19 mouse cellular contexts compared by ENCODE assay signal in genomic region chr9:108925897-108926296, GRCm38 (mm10). TPM values are rescaled to one million over a fixed set of nuclear protein-coding genes. Genes with fewer than 3 reads are reported as not detected.
DNase-seq lines count a peak whose midpoint lies in the region; ATAC-seq and TF ChIP-seq lines count a peak whose summit lies in the region.
"Had no signal": no experiment of that assay in that cellular context is flagged by ENCODE, and none has a peak within 500 bp of the region (broad histone marks: within the 10 kb centered on the region; RNA-seq: fewer than 3 reads in every experiment).

No protein-coding gene starts in this region.

- no peak for TF ChIP-seq POLR2A in kidney, adult 2 months (IDR thresholded peaks at IDR 0.05; ENCODE audit: low read depth, low read length)

- no peaks in the 10 kb centered on the region for H3K27me3 ChIP-seq in kidney, adult 2 months (replicated peaks; ENCODE audit: control insufficient read depth, insufficient read depth, low read length)
- H3K27me3 ChIP-seq in intestine, embryonic 16.5 days (replicated peaks; ENCODE audit: control insufficient read depth, insufficient read depth, low read length): no peaks in the 10 kb centered on the region
- H3K27me3 ChIP-seq: embryonic facial prominence, embryonic 12.5 days had no signal

- no peaks in the 10 kb centered on the region for H3K9me3 ChIP-seq in intestine, embryonic 16.5 days (ENCODE audit: control insufficient read depth, low read length)
- H3K9me3 ChIP-seq: embryonic facial prominence, embryonic 12.5 days had no signal

- H3K4me3 ChIP-seq in kidney, adult 2 months (ENCODE audit: insufficient read depth, low read depth, low read length): no peak overlapping the region
- no peak overlapping the region for H3K4me3 ChIP-seq in intestine, embryonic 16.5 days (ENCODE audit: low read length)
- H3K4me3 ChIP-seq: embryonic facial prominence, embryonic 12.5 days; erythroblast, embryonic 14.5 days had no signal

- WGBS in kidney, adult 2 months: 49% methylated on average over 8 of the region's 8 CpGs
- WGBS in intestine, embryonic 16.5 days: 43% methylated on average over 8 of the region's 8 CpGs

- peak; percentile 73 for DNase-seq in kidney, adult 2 months
- no peak for DNase-seq in kidney, postnatal 4 days
- DNase-seq in 416B (ENCODE audit: low read depth) (peak; percentile 75), adipocyte (ENCODE audit: low spot score) (peak; percentile 21)
- DNase-seq in lung, postnatal 36 days: no peak
- no peak for DNase-seq in layer of hippocampus, adult 9-10 months (ENCODE audit: low spot score)
- DNase-seq: cerebellum, adult 9-10 months; gastrocnemius, postnatal 14 days; lung, adult 18-20 months; lung, postnatal 14 days had no signal

- H3K27ac ChIP-seq in kidney, adult 2 months (ENCODE audit: insufficient read depth, low read depth, low read length): no peak overlapping the region
- H3K27ac ChIP-seq in intestine, embryonic 16.5 days (ENCODE audit: low read length): no peak overlapping the region
- H3K27ac ChIP-seq: embryonic facial prominence, embryonic 12.5 days; stomach, postnatal 0 days had no signal

- no peaks in the 10 kb centered on the region for H3K4me1 ChIP-seq in kidney, adult 2 months (ENCODE audit: control insufficient read depth, insufficient read depth, low read length)
- H3K4me1 ChIP-seq in intestine, embryonic 16.5 days (ENCODE audit: control insufficient read depth, insufficient read depth, low read length): no peaks in the 10 kb centered on the region
- H3K4me1 ChIP-seq: embryonic facial prominence, embryonic 12.5 days had no signal

- no peak for TF ChIP-seq CTCF in kidney, adult 2 months (conservative IDR thresholded peaks at IDR 0.05; ENCODE audit: insufficient read depth, insufficient read length, low read depth, low read length)

- ATAC-seq in intestine, embryonic 16.5 days: peak; percentile 91
- ATAC-seq: forebrain, embryonic 14.5 days; midbrain, embryonic 16.5 days had no signal

- H3K9ac ChIP-seq in intestine, embryonic 16.5 days (ENCODE audit: low read depth, low read length): no peak overlapping the region
- H3K9ac ChIP-seq: embryonic facial prominence, embryonic 12.5 days had no signal

- H3K4me2 ChIP-seq in intestine, embryonic 16.5 days (ENCODE audit: low read depth, low read length): no peak overlapping the region
- H3K4me2 ChIP-seq: embryonic facial prominence, embryonic 12.5 days had no signal

- no peaks in the 10 kb centered on the region for H3K36me3 ChIP-seq in kidney, adult 2 months (ENCODE audit: control insufficient read depth, insufficient read depth, low read length)
- no peaks in the 10 kb centered on the region for H3K36me3 ChIP-seq in intestine, embryonic 16.5 days (ENCODE audit: control insufficient read depth, insufficient read depth, low read length)
- H3K36me3 ChIP-seq: embryonic facial prominence, embryonic 12.5 days had no signal

RNA-seq across cellular contexts. Expression of gene Uqcrc1, which starts 10.5 kb away (rescaled TPM):
- polyA plus RNA-seq in kidney, adult 2 months (2012; rRNA removed): 1,190 and 1,260 TPM in 2 replicates
- 730 and 748 TPM in 2 replicates for polyA plus RNA-seq in intestine, embryonic 16.5 days (2015; fragmentation: Nextera tagmentation; extraction: Ambion mirVana)

RNA-seq across cellular contexts. Expression of gene Tmem89, which starts 11.5 kb away (rescaled TPM):
- 0.08 TPM in 1 of 2 replicates, not detected in the other for polyA plus RNA-seq in kidney, adult 2 months (2012; rRNA removed)
- polyA plus RNA-seq in intestine, embryonic 16.5 days (2015; fragmentation: Nextera tagmentation; extraction: Ambion mirVana): 0.18 TPM in 1 of 2 replicates, not detected in the other
- polyA plus RNA-seq: embryonic facial prominence, embryonic 12.5 days; erythroblast, embryonic 14.5 days; forebrain, embryonic 14.5 days; heart, postnatal 0 days; midbrain, embryonic 16.5 days; thymus, postnatal 0 days had no signal

RNA-seq across cellular contexts. Expression of gene Col7a1, which starts 27.5 kb away (rescaled TPM):
- polyA plus RNA-seq in kidney, adult 2 months (2012; rRNA removed): 1.8 and 2.3 TPM in 2 replicates
- polyA plus RNA-seq in intestine, embryonic 16.5 days (2015; fragmentation: Nextera tagmentation; extraction: Ambion mirVana): 0.99 and 1.2 TPM in 2 replicates

RNA-seq across cellular contexts. Expression of gene Ucn2, which starts 59.9 kb away (rescaled TPM):
- polyA plus RNA-seq in kidney, adult 2 months (2012; rRNA removed): 0.11 and 0.18 TPM in 2 replicates
- not detected in 2 replicates for polyA plus RNA-seq in intestine, embryonic 16.5 days (2015; fragmentation: Nextera tagmentation; extraction: Ambion mirVana)
- polyA plus RNA-seq: erythroblast, embryonic 14.5 days; heart, postnatal 0 days; hindbrain, embryonic 11.5 days; midbrain, embryonic 16.5 days; stomach, postnatal 0 days; thymus, postnatal 0 days had no signal

Comparison
In these comparisons a context has a peak if more than half of its experiments do, and no peak if none do; other contexts are left out.
1. DNase-seq: peak in kidney, adult 2 months (single experiment), 416B (single experiment) and adipocyte (single experiment); none in kidney, postnatal 4 days (0 of 2), lung, postnatal 36 days (single experiment) and layer of hippocampus, adult 9-10 months (single experiment).